Mouse (Mus musculus): ENCODE measurements around the gene Snx29. TPM values are rescaled to one million over a fixed set of nuclear protein-coding genes. Genes with fewer than 3 reads are reported as not detected.

Snx29 gene
- polyA plus RNA-seq, 1 experiment from 2014 or later, result 17.2 TPM

DNA sequence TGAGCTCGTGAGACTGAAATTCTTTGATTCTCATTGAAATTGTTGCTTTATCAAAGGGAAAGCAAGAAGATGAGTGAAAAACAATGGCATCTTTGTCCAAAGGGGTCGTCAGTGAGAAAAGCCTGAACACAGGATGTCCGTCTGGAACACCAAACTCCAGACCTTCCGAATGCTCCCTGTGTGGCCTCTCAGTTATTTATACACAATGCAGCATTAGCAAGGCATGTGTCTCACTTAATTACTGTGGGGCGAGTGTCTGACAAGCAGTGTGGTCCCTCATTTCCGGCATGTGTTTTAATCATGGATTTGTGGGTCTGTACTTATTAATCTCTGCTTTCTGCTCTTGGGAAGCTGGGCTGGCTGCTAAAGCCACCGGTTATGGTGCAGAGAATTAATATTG is 275.1 kb downstream of the Snx29 start:
- H3K9ac ChIP-seq, result no peak overlapping the region
- H3K4me1 ChIP-seq (replicated peaks), result peaks cover 8% of the 10 kb centered on the region
- 38% methylated on average over 7 of the region's 7 CpGs for WGBS
- no peak overlapping the region for H3K4me2 ChIP-seq
- no peaks in the 10 kb centered on the region for H3K9me3 ChIP-seq
- H3K36me3 ChIP-seq, result no peaks in the 10 kb centered on the region
- no peaks in the 10 kb centered on the region for H3K27me3 ChIP-seq
- H3K27ac ChIP-seq (replicated peaks), result peak overlapping the region; percentile 16; the same call in 1 of the 2 replicates
- no peak overlapping the region for H3K4me3 ChIP-seq
- ATAC-seq (ENCODE audit: low FRiP score, low read depth), result 0 out of 2 replicates have a peak, but pooled peaks have one; percentile 19

DNA sequence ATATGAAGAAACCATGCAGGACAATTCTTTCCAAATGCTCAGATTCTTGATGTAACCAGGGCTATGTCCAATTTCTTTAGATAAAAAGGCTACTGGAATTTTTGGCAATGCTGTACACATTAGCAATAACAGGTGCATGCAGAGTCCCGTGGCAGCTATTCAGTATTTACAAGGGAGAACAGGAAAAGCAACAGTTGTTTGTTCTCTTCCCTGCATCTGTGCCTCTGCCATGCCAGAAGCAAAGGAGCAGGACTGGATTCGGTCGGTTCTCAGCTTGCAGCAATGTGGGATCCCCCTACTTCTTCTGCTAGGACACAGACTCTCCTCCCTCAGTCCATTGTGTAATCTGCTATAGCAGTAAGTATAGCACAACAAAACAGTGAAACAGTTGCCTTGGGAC is 276.8 kb downstream of the Snx29 start:
- no peaks in the 10 kb centered on the region for H3K27me3 ChIP-seq
- WGBS, result 67% methylated on average over 3 of the region's 3 CpGs
- H3K36me3 ChIP-seq, result no peaks in the 10 kb centered on the region
- peaks cover 8% of the 10 kb centered on the region for H3K4me1 ChIP-seq (replicated peaks)
- no peak overlapping the region for H3K4me3 ChIP-seq
- H3K9ac ChIP-seq, result no peak overlapping the region
- no peak overlapping the region for H3K27ac ChIP-seq (replicated peaks)
- no peak for ATAC-seq (ENCODE audit: low FRiP score, low read depth)
- H3K4me2 ChIP-seq, result no peak overlapping the region
- H3K9me3 ChIP-seq, result no peaks in the 10 kb centered on the region

DNA sequence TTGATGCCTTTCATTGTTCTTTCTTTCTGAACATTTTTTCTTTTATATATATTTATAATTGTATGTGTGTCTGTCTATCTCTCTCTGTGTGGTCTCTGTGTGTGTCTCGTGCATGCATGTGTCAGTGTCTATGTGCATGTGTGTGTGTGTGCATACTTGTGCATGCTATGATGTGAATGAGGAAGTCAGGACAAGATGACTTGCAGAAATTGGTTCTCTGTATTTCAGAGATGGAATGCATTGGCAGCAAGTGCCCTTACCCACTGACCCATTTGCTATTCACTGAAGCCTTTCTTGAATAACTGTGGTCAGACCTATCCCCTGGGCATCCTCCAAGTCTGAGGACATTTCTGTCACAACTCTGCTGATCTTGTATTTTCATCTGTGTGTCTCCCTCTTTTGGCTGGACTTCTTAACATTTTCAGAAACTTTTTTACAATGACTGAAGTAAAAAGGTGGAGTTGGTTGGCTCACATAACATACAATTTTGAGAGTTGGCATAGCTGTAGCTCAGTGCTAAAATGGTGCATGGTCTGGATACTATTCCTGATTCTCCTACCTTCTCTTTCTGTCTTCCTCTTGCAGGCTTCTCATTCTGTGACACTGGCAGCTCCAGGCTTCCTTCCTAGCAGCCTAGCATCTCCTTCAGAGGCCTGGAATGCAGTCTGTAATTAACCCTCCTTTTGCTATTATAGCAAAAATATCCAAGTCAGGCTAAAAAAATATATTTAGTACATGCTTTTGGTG is 278.8 kb downstream of the Snx29 start:
- H3K36me3 ChIP-seq, result no peaks in the 10 kb centered on the region
- H3K27me3 ChIP-seq, result no peaks in the 10 kb centered on the region
- H3K9ac ChIP-seq, result no peak overlapping the region
- H3K4me2 ChIP-seq, result no peak overlapping the region
- H3K27ac ChIP-seq (replicated peaks), result no peak overlapping the region
- peaks cover 8% of the 10 kb centered on the region for H3K4me1 ChIP-seq (replicated peaks)
- no peak overlapping the region for H3K4me3 ChIP-seq
- ATAC-seq (ENCODE audit: low FRiP score, low read depth), result no peak
- no peaks in the 10 kb centered on the region for H3K9me3 ChIP-seq
- WGBS, result 96% methylated on average over 1 of the region's 1 CpGs

- H3K4me2 ChIP-seq, result no peak overlapping the region
- ATAC-seq (ENCODE audit: low FRiP score, low read depth), result no peak
- H3K27me3 ChIP-seq, result no peaks in the 10 kb centered on the region
- no peaks in the 10 kb centered on the region for H3K36me3 ChIP-seq
- H3K9me3 ChIP-seq, result no peaks in the 10 kb centered on the region
- no peak overlapping the region for H3K9ac ChIP-seq
- 69% methylated on average over 5 of the region's 5 CpGs for WGBS
- H3K27ac ChIP-seq (replicated peaks), result no peak overlapping the region
- no peaks in the 10 kb centered on the region for H3K4me1 ChIP-seq (replicated peaks)
- no peak overlapping the region for H3K4me3 ChIP-seq
Observed at GRCm38 (mm10) chr16:11603667-11604422, 281.1 kb downstream of the Snx29 start.

DNA sequence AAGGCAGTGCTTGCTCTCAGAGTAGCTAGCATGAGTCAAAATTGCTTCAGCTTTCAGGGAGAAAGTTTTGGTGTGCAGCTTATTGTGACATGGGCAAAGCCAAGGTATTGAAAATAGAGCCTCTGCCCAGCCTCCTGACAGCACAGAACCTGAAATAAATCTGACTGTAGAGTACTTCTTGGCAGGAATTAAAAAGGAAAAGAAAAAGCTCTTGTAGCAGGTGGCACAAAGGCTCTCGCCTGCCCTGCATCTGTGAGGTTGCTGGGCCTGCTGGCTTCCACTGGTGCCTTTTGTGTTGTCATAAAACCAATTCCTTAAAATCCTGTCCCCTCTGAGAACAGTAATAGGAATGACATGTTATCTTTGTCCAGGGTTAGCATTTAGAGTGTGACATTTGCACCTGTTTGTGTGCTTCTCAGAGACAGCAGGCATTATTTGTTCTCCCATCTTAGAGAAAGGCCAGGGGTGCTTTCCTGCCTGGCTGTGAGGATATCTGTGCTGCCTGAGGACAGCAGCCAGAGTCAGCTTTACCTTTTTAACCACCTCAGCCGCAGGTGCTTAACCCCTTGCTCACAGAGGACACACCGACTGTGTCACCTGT is 289.9 kb downstream of the Snx29 start:
- H3K4me3 ChIP-seq, result no peak overlapping the region
- no peaks in the 10 kb centered on the region for H3K36me3 ChIP-seq
- no peaks in the 10 kb centered on the region for H3K9me3 ChIP-seq
- no peak overlapping the region for H3K4me2 ChIP-seq
- no peak overlapping the region for H3K27ac ChIP-seq (replicated peaks)
- ATAC-seq (ENCODE audit: low FRiP score, low read depth), result no peak
- no peak overlapping the region for H3K9ac ChIP-seq
- H3K27me3 ChIP-seq, result no peaks in the 10 kb centered on the region
- H3K4me1 ChIP-seq (replicated peaks), result no peaks in the 10 kb centered on the region
- 84% methylated on average over 3 of the region's 3 CpGs for WGBS

- Histone ChIP-seq H3K27me3 (no peaks in the 10 kb centered on the region), H3K36me3 (no peaks in the 10 kb centered on the region), H3K4me2 (no peak overlapping the region), H3K9me3 (no peaks in the 10 kb centered on the region), H3K27ac (replicated peaks) (no peak overlapping the region), H3K4me3 (no peak overlapping the region), H3K9ac (no peak overlapping the region), H3K4me1 (replicated peaks) (no peaks in the 10 kb centered on the region)
- 82% methylated on average over 3 of the region's 3 CpGs for WGBS
- no peak for ATAC-seq (ENCODE audit: low FRiP score, low read depth)
Observed at GRCm38 (mm10) chr16:11614401-11615014, 291.8 kb downstream of the Snx29 start.

- no peak overlapping the region for H3K4me3 ChIP-seq
- no peaks in the 10 kb centered on the region for H3K4me1 ChIP-seq (replicated peaks)
- WGBS, result 78% methylated on average over 2 of the region's 2 CpGs
- no peaks in the 10 kb centered on the region for H3K36me3 ChIP-seq
- H3K27me3 ChIP-seq, result no peaks in the 10 kb centered on the region
- no peak overlapping the region for H3K9ac ChIP-seq
- H3K4me2 ChIP-seq, result no peak overlapping the region
- no peak for ATAC-seq (ENCODE audit: low FRiP score, low read depth)
- no peak overlapping the region for H3K27ac ChIP-seq (replicated peaks)
- H3K9me3 ChIP-seq, result no peaks in the 10 kb centered on the region
Observed at GRCm38 (mm10) chr16:11615633-11616032, 292.9 kb downstream of the Snx29 start.

- Histone ChIP-seq H3K27me3 (no peaks in the 10 kb centered on the region), H3K4me1 (replicated peaks) (no peaks in the 10 kb centered on the region), H3K9me3 (no peaks in the 10 kb centered on the region), H3K36me3 (no peaks in the 10 kb centered on the region), H3K9ac (no peak overlapping the region), H3K4me2 (no peak overlapping the region), H3K27ac (replicated peaks) (no peak overlapping the region), H3K4me3 (no peak overlapping the region)
- ATAC-seq (ENCODE audit: low FRiP score, low read depth), result no peak
- WGBS, result 88% methylated on average over 2 of the region's 2 CpGs
Observed at GRCm38 (mm10) chr16:11619951-11620350, 297.2 kb downstream of the Snx29 start.

DNA sequence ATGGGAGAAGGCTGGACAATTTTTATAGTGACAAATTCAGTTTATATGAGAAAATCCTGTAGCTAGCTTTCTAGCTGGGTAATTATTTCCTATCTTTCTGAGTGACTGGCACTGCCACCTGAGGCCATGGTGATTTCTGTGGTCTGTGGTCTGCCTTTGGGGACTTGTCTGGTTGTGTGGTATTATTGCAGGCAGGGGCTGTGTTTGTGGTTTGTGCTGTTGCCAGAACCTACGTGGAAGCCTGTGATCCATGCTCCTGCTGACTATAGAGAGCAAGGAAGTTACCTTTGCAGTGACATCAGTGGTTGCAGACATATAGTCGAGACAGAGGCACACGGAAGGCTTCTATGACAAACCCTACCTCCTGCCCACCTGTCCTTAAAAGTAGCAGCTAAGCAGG is 298.3 kb downstream of the Snx29 start:
- Histone ChIP-seq H3K27me3 (no peaks in the 10 kb centered on the region), H3K36me3 (no peaks in the 10 kb centered on the region), H3K4me3 (no peak overlapping the region), H3K9ac (no peak overlapping the region), H3K27ac (replicated peaks) (no peak overlapping the region), H3K4me2 (no peak overlapping the region), H3K4me1 (replicated peaks) (no peaks in the 10 kb centered on the region), H3K9me3 (no peaks in the 10 kb centered on the region)
- no peak for ATAC-seq (ENCODE audit: low FRiP score, low read depth)
- WGBS, result 89% methylated on average over 3 of the region's 3 CpGs

DNA sequence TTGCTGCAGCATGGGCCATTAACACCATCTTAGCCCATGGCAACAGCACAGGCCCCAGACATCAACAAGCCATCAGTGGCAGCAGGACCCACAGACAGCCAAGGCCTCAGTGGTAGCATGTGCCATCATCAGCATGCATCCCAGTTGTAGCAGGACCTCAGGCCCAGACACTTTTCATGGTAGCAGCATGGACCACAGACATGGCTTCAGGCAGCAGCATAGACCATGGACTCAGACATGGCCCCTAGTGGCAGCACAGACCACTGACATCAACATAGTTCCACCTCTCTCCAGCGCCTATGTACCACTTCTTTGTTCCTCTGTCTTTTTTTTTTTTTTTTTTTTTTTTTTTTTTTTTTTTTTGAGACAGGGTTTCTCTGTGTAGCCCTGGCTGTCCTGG is 299.0 kb downstream of the Snx29 start:
- 100% methylated on average over 1 of the region's 1 CpGs for WGBS
- no peak overlapping the region for H3K4me3 ChIP-seq
- no peaks in the 10 kb centered on the region for H3K9me3 ChIP-seq
- no peaks in the 10 kb centered on the region for H3K27me3 ChIP-seq
- H3K9ac ChIP-seq, result no peak overlapping the region
- H3K4me1 ChIP-seq (replicated peaks), result no peaks in the 10 kb centered on the region
- no peak for ATAC-seq (ENCODE audit: low FRiP score, low read depth)
- no peak overlapping the region for H3K4me2 ChIP-seq
- no peaks in the 10 kb centered on the region for H3K36me3 ChIP-seq
- H3K27ac ChIP-seq (replicated peaks), result no peak overlapping the region

DNA sequence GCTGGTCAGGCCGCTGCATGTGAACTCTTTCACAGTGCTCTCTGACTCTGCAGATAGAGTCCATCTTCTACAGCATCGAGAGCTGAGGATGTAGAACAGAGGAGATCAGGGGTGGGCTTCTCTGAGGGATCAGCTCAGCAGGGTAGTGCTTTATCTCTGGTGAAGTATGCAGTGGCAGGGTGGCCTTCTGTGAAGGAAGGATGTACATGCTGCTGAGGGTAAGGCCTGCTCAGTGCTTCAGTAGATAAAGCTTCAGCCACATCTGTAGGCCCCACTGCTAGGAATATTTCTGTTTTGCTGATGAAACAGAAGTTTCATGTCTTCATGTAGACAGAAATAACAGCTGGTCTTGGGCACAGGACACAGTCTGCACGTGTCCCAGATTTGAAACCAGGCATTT is 300.3 kb downstream of the Snx29 start:
- H3K4me1 ChIP-seq (replicated peaks), result no peaks in the 10 kb centered on the region
- no peak overlapping the region for H3K27ac ChIP-seq (replicated peaks)
- no peaks in the 10 kb centered on the region for H3K36me3 ChIP-seq
- H3K4me2 ChIP-seq, result no peak overlapping the region
- 85% methylated on average over 3 of the region's 3 CpGs for WGBS
- no peaks in the 10 kb centered on the region for H3K9me3 ChIP-seq
- no peak overlapping the region for H3K4me3 ChIP-seq
- ATAC-seq (ENCODE audit: low FRiP score, low read depth), result no peak
- H3K9ac ChIP-seq, result no peak overlapping the region
- H3K27me3 ChIP-seq, result no peaks in the 10 kb centered on the region

DNA sequence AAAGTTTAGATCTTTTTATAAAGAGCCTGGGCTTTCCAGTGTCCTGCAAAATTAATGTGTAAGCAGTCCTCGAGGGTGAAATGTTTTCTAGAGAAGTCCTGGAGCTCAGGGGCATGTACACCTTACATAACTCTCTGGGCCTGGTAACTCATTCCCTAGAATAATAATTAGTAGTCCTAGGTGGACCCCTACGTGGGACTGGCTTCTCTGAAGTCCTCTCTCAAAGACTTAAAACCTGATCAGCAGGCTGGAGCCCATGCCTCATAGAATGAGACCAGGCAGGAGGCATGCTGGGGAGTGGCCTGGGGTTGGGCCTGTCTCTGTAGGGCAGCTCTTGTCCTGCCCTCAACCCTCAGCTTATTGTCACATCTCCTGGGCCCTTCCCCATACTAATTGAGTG is 301.4 kb downstream of the Snx29 start:
- no peak for ATAC-seq (ENCODE audit: low FRiP score, low read depth)
- Histone ChIP-seq H3K9me3 (no peaks in the 10 kb centered on the region), H3K4me3 (no peak overlapping the region)

More for the DNA sequence above, 301.4 kb downstream of the Snx29 start:
- H3K4me2 ChIP-seq, result no peak overlapping the region
- H3K27me3 ChIP-seq, result no peaks in the 10 kb centered on the region
- 71% methylated on average over 2 of the region's 2 CpGs for WGBS
- no peaks in the 10 kb centered on the region for H3K36me3 ChIP-seq
- no peaks in the 10 kb centered on the region for H3K4me1 ChIP-seq (replicated peaks)
- H3K27ac ChIP-seq (replicated peaks), result no peak overlapping the region
- no peak overlapping the region for H3K9ac ChIP-seq

Data from hindbrain, embryonic 15.5 days (tissue).